Mouse (Mus musculus): ENCODE measurements at regions not wholly inside any gene's neighbourhood (a gene's known extent, or its start where the extent isn't known, plus 50 kb on each side); places are given as distances from the start of the nearest gene placed in this dataset.
"Not testable (repeated sequence)": the region's sequence is repeated elsewhere in the genome, so short reads cannot be mapped to it uniquely, and the experiment has no call there.

DNA sequence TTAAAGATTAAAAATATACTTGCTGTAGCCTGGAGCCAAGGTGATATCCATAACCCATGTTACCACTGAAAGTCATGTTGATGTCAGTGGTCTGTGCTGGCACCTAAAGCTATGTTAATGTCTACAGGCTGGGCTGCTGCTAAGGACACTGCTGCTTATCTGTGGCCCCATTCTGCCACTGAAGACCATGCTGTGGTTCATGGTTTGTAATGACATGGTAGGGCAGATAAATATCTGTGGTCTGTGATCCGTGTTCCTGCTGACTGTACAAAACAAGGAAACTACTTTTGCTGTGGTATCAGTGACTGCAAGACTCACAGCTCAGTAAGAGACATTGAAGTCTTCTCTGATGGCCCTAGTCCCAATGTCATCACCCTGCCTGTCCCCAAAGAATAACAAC, 245.7 kb downstream of the Slco4c1 start:
- ATAC-seq (ENCODE audit: insufficient read depth, low FRiP score, low TSS enrichment) = no peak
- Histone ChIP-seq H3K4me3 (ENCODE audit: low read depth, low read length) (no peak overlapping the region), H3K9me3 (ENCODE audit: control insufficient read depth, low read length) (no peaks in the 10 kb centered on the region), H3K27me3 (ENCODE audit: control insufficient read depth, insufficient read depth, low read length) (no peaks in the 10 kb centered on the region), H3K4me2 (ENCODE audit: low read depth) (no peak overlapping the region), H3K36me3 (ENCODE audit: control insufficient read depth, insufficient read depth, low read length) (no peaks in the 10 kb centered on the region), H3K9ac (ENCODE audit: low read length) (no peak overlapping the region), H3K27ac (ENCODE audit: low read depth, low read length) (no peak overlapping the region), H3K4me1 (ENCODE audit: control insufficient read depth, insufficient read depth, low read length) (no peaks in the 10 kb centered on the region)
- DNase-seq (ENCODE audit: low spot score) = no peak
- WGBS = 93% methylated on average over 1 of the region's 1 CpGs

DNA sequence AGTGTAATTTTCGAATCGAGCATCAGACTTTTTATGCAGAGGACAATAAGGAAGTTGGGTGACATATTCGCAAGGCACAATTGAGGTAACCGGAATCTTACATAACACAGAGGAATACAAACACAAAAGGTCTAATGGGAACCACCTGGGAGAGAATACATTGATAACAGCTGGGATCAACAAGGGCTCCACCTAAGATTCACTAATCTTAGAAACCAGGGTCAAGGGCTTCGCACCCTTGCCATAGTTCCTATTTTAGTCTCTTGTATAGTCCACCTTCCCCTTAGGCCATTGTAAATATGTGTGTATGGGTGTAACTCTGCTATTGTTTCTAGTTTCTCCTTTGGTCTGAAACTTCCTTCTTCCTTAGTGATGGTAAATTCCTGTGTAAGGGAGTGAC, 246.6 kb downstream of the Slco4c1 start:
- DNase-seq (ENCODE audit: low spot score); H3K36me3 ChIP-seq (ENCODE audit: control insufficient read depth, insufficient read depth, low read length); H3K4me3 ChIP-seq (ENCODE audit: low read depth, low read length); H3K4me1 ChIP-seq (ENCODE audit: control insufficient read depth, insufficient read depth, low read length); H3K27ac ChIP-seq (ENCODE audit: low read depth, low read length); H3K9me3 ChIP-seq (ENCODE audit: control insufficient read depth, low read length); H3K27me3 ChIP-seq (ENCODE audit: control insufficient read depth, insufficient read depth, low read length); H3K4me2 ChIP-seq (ENCODE audit: low read depth); H3K9ac ChIP-seq (ENCODE audit: low read length); ATAC-seq (ENCODE audit: insufficient read depth, low FRiP score, low TSS enrichment): not testable (repeated sequence)
- WGBS = 92% methylated on average over 5 of the region's 5 CpGs

- DNase-seq (ENCODE audit: low spot score) (no peak), ATAC-seq (ENCODE audit: insufficient read depth, low FRiP score, low TSS enrichment) (no peak)
- no peaks in the 10 kb centered on the region for H3K36me3 ChIP-seq (ENCODE audit: control insufficient read depth, insufficient read depth, low read length)
- H3K27me3 ChIP-seq (ENCODE audit: control insufficient read depth, insufficient read depth, low read length) = no peaks in the 10 kb centered on the region
- H3K4me1 ChIP-seq (ENCODE audit: control insufficient read depth, insufficient read depth, low read length) = no peaks in the 10 kb centered on the region
- H3K9ac ChIP-seq (ENCODE audit: low read length) = no peak overlapping the region
- no peak overlapping the region for H3K27ac ChIP-seq (ENCODE audit: low read depth, low read length)
- H3K4me2 ChIP-seq (ENCODE audit: low read depth) = no peak overlapping the region
- WGBS = 97% methylated on average over 3 of the region's 3 CpGs
- H3K9me3 ChIP-seq (ENCODE audit: control insufficient read depth, low read length) = no peaks in the 10 kb centered on the region
- H3K4me3 ChIP-seq (ENCODE audit: low read depth, low read length) = no peak overlapping the region
Observed at GRCm38 (mm10) chr1:96596141-96596540, 275.8 kb downstream of the Slco4c1 start.

GRCm38 (mm10) chr1:96569281-96569680, 302.7 kb downstream of the Slco4c1 start:
- no peak for ATAC-seq (ENCODE audit: insufficient read depth, low FRiP score, low TSS enrichment)
- no peak overlapping the region for H3K27ac ChIP-seq (ENCODE audit: low read depth, low read length)

GRCm38 (mm10) chr1:96563279-96563910, 308.6 kb downstream of the Slco4c1 start:
- no peak overlapping the region for H3K4me2 ChIP-seq (ENCODE audit: low read depth)
- H3K9me3 ChIP-seq (ENCODE audit: control insufficient read depth, low read length) = no peaks in the 10 kb centered on the region
- no peak overlapping the region for H3K9ac ChIP-seq (ENCODE audit: low read length)
- no peaks in the 10 kb centered on the region for H3K27me3 ChIP-seq (ENCODE audit: control insufficient read depth, insufficient read depth, low read length)
- 83% methylated on average over 3 of the region's 3 CpGs for WGBS
- no peaks in the 10 kb centered on the region for H3K4me1 ChIP-seq (ENCODE audit: control insufficient read depth, insufficient read depth, low read length)
- H3K4me3 ChIP-seq (ENCODE audit: low read depth, low read length) = no peak overlapping the region
- ATAC-seq (ENCODE audit: insufficient read depth, low FRiP score, low TSS enrichment) = no peak
- no peaks in the 10 kb centered on the region for H3K36me3 ChIP-seq (ENCODE audit: control insufficient read depth, insufficient read depth, low read length)
- no peak overlapping the region for H3K27ac ChIP-seq (ENCODE audit: low read depth, low read length)
- no peak for DNase-seq (ENCODE audit: low spot score)

More at GRCm38 (mm10) chr1:96569281-96569680, 302.7 kb downstream of the Slco4c1 start:
- H3K36me3 ChIP-seq (ENCODE audit: control insufficient read depth, insufficient read depth, low read length) = no peaks in the 10 kb centered on the region
- no peak overlapping the region for H3K4me2 ChIP-seq (ENCODE audit: low read depth)
- H3K4me3 ChIP-seq (ENCODE audit: low read depth, low read length) = no peak overlapping the region
- no peaks in the 10 kb centered on the region for H3K9me3 ChIP-seq (ENCODE audit: control insufficient read depth, low read length)
- no peak overlapping the region for H3K9ac ChIP-seq (ENCODE audit: low read length)
- DNase-seq (ENCODE audit: low spot score) = no peak
- H3K27me3 ChIP-seq (ENCODE audit: control insufficient read depth, insufficient read depth, low read length) = no peaks in the 10 kb centered on the region
- H3K4me1 ChIP-seq (ENCODE audit: control insufficient read depth, insufficient read depth, low read length) = no peaks in the 10 kb centered on the region

DNA sequence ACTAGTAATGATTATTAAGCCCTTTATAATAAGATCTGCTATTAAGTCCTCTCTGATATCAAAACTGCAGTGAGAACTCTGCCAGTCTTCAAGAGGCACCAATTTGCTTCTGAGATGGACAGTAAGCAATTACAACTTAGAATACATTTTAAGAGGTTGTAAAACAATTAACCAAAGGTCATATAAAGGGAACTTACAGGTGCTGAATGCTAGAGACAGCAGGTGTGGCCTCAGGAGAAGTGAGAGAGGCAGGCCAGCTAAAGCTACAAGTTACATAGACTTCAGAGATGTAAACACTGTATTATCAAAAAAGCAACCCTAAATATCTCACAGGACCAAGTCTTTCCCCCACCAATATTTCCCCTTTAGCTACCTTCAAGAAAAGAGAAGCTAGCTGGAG, 315.7 kb downstream of the Slco4c1 start:
- Histone ChIP-seq H3K27me3 (ENCODE audit: control insufficient read depth, insufficient read depth, low read length) (no peaks in the 10 kb centered on the region), H3K4me1 (ENCODE audit: control insufficient read depth, insufficient read depth, low read length) (no peaks in the 10 kb centered on the region)
- ATAC-seq (ENCODE audit: insufficient read depth, low FRiP score, low TSS enrichment) = no peak

GRCm38 (mm10) chr1:96519347-96519746, 352.6 kb downstream of the Slco4c1 start:
- Histone ChIP-seq H3K4me1 (ENCODE audit: control insufficient read depth, insufficient read depth, low read length) (no peaks in the 10 kb centered on the region), H3K4me3 (ENCODE audit: low read depth, low read length) (no peak overlapping the region), H3K9ac (ENCODE audit: low read length) (no peak overlapping the region), H3K36me3 (ENCODE audit: control insufficient read depth, insufficient read depth, low read length) (no peaks in the 10 kb centered on the region), H3K9me3 (ENCODE audit: control insufficient read depth, low read length) (no peaks in the 10 kb centered on the region), H3K4me2 (ENCODE audit: low read depth) (no peak overlapping the region), H3K27me3 (ENCODE audit: control insufficient read depth, insufficient read depth, low read length) (no peaks in the 10 kb centered on the region), H3K27ac (ENCODE audit: low read depth, low read length) (no peak overlapping the region)
- ATAC-seq (ENCODE audit: insufficient read depth, low FRiP score, low TSS enrichment) (no peak), DNase-seq (ENCODE audit: low spot score) (no peak)
- WGBS = 90% methylated on average over 3 of the region's 3 CpGs

More for the DNA sequence above, 315.7 kb downstream of the Slco4c1 start:
- Histone ChIP-seq H3K4me2 (ENCODE audit: low read depth) (no peak overlapping the region), H3K9me3 (ENCODE audit: control insufficient read depth, low read length) (no peaks in the 10 kb centered on the region), H3K36me3 (ENCODE audit: control insufficient read depth, insufficient read depth, low read length) (no peaks in the 10 kb centered on the region), H3K27ac (ENCODE audit: low read depth, low read length) (no peak overlapping the region), H3K9ac (ENCODE audit: low read length) (no peak overlapping the region), H3K4me3 (ENCODE audit: low read depth, low read length) (no peak overlapping the region)
- no peak for DNase-seq (ENCODE audit: low spot score)

GRCm38 (mm10) chr1:96501007-96501406, 371.0 kb downstream of the Slco4c1 start:
- H3K9me3 ChIP-seq (ENCODE audit: control insufficient read depth, low read length) = no peaks in the 10 kb centered on the region
- no peak overlapping the region for H3K27ac ChIP-seq (ENCODE audit: low read depth, low read length)
- no peaks in the 10 kb centered on the region for H3K36me3 ChIP-seq (ENCODE audit: control insufficient read depth, insufficient read depth, low read length)
- DNase-seq (ENCODE audit: low spot score) (no peak), ATAC-seq (ENCODE audit: insufficient read depth, low FRiP score, low TSS enrichment) (no peak)
- H3K4me3 ChIP-seq (ENCODE audit: low read depth, low read length) = no peak overlapping the region
- H3K4me1 ChIP-seq (ENCODE audit: control insufficient read depth, insufficient read depth, low read length) = no peaks in the 10 kb centered on the region
- no peak overlapping the region for H3K9ac ChIP-seq (ENCODE audit: low read length)
- H3K4me2 ChIP-seq (ENCODE audit: low read depth) = no peak overlapping the region
- no peaks in the 10 kb centered on the region for H3K27me3 ChIP-seq (ENCODE audit: control insufficient read depth, insufficient read depth, low read length)

DNA sequence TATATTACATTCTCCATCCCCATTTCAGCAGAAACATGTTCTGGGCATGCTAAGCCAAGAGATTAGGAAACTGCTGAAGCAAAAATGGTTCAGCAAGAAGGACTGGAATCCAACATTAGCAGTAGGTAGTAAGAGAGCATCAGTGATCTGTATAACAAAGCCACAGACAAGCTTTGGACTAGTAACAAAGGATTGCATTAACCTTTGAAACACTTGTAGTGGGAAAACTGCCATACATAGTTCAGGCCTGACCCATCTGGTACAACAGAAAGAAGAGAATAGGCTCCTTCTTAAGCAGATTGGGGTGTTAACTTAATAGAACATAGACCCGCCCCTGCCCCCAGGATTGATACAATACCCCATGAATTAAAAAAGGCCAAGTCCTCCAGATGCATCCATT, 389.2 kb downstream of the Slco4c1 start:
- Histone ChIP-seq H3K36me3 (ENCODE audit: control insufficient read depth, insufficient read depth, low read length) (no peaks in the 10 kb centered on the region), H3K4me3 (ENCODE audit: low read depth, low read length) (no peak overlapping the region), H3K27ac (ENCODE audit: low read depth, low read length) (no peak overlapping the region), H3K4me1 (ENCODE audit: control insufficient read depth, insufficient read depth, low read length) (no peaks in the 10 kb centered on the region), H3K27me3 (ENCODE audit: control insufficient read depth, insufficient read depth, low read length) (no peaks in the 10 kb centered on the region), H3K4me2 (ENCODE audit: low read depth) (no peak overlapping the region), H3K9ac (ENCODE audit: low read length) (no peak overlapping the region), H3K9me3 (ENCODE audit: control insufficient read depth, low read length) (no peaks in the 10 kb centered on the region)
- ATAC-seq (ENCODE audit: insufficient read depth, low FRiP score, low TSS enrichment) (no peak), DNase-seq (ENCODE audit: low spot score) (no peak)
- WGBS = 75% methylated on average over 1 of the region's 1 CpGs

All from neural tube, embryonic 11.5 days (tissue).